Mouse (Mus musculus): ENCODE measurements around the gene Syt1. TPM values are rescaled to one million over a fixed set of nuclear protein-coding genes. Genes with fewer than 3 reads are reported as not detected.
A peak's percentile ranks its signal among the peaks of the same experiment; 100 is the strongest.

The Syt1 gene
- polyA plus RNA-seq, 1 experiment from 2014 or later, result 0.72 TPM

- no peak overlapping the region for H3K4me3 ChIP-seq
- H3K27me3 ChIP-seq (replicated peaks), result no peaks in the 10 kb centered on the region
- peak overlapping the region; percentile 45; the same call in 1 of the 2 replicates for H3K27ac ChIP-seq (replicated peaks)
- ATAC-seq (ENCODE audit: extremely low read depth, insufficient number of reproducible peaks, low FRiP score, low TSS enrichment), result peak; percentile 49; the same call in 1 of the 2 replicates
- peaks cover 21% of the 10 kb centered on the region for H3K4me1 ChIP-seq
- H3K9ac ChIP-seq, result no peak overlapping the region
- peak overlapping the region; percentile 42 for H3K4me2 ChIP-seq
- WGBS, result 24% methylated on average over 14 of the region's 14 CpGs
- H3K36me3 ChIP-seq, result no peaks in the 10 kb centered on the region
- no peaks in the 10 kb centered on the region for H3K9me3 ChIP-seq
Measured at GRCm38 (mm10) chr10:108679675-108680390, 330.9 kb downstream of the Syt1 start.

DNA sequence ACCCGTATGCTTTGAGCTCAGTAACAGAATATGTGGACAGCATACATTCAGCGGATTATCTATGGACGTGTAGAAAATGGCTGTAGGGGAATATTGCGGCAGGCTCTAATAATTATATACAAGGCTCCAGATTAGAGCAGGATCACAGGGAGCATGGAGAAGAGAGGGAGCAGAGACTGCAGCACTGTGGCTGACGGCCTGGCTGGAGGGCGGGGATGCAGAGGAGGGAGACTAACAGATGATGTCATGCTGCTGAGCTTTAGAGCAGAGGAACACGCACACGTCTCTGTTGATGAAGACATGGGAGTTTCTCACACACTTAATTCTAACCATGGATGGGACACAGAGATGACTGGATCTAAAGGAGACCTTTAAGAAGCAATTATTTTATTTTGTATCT is 333.7 kb downstream of the Syt1 start:
- H3K9me3 ChIP-seq, result no peaks in the 10 kb centered on the region
- ATAC-seq (ENCODE audit: extremely low read depth, insufficient number of reproducible peaks, low FRiP score, low TSS enrichment), result no peak
- H3K9ac ChIP-seq, result no peak overlapping the region
- H3K4me1 ChIP-seq, result peaks cover 21% of the 10 kb centered on the region
- H3K4me2 ChIP-seq, result no peak overlapping the region
- no peak overlapping the region for H3K4me3 ChIP-seq
- WGBS, result 69% methylated on average over 8 of the region's 8 CpGs
- no peaks in the 10 kb centered on the region for H3K36me3 ChIP-seq
- H3K27ac ChIP-seq (replicated peaks), result no peak overlapping the region
- no peaks in the 10 kb centered on the region for H3K27me3 ChIP-seq (replicated peaks)

GRCm38 (mm10) chr10:108668944-108669343 is 341.8 kb downstream of the Syt1 start:
- Histone ChIP-seq H3K4me1 (no peaks in the 10 kb centered on the region; the same call in 1 of the 2 replicates), H3K36me3 (no peaks in the 10 kb centered on the region), H3K27ac (replicated peaks) (no peak overlapping the region), H3K9me3 (no peaks in the 10 kb centered on the region), H3K4me2 (no peak overlapping the region), H3K4me3 (no peak overlapping the region), H3K27me3 (replicated peaks) (no peaks in the 10 kb centered on the region), H3K9ac (no peak overlapping the region)
- ATAC-seq (ENCODE audit: extremely low read depth, insufficient number of reproducible peaks, low FRiP score, low TSS enrichment), result no peak
- 78% methylated on average over 3 of the region's 3 CpGs for WGBS

DNA sequence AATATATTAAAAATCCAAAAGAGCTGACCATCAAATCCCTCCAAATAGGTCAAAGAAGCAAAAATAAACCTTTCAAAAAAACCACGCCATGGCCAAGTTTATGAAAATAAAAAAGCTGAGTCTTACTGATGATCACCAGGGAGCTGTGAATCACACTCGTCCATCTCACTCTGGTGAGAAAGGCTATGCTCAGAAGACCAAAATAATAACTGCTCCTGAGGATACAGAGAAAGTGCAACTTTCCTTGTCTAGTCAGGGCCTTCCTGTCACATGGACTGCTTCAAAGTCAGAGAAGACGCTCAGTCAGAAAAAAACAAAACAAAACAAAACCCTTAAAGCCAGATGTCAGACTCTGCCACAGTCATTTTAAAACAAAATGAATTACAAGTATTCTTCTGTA is 350.5 kb downstream of the Syt1 start:
- Histone ChIP-seq H3K4me2 (no peak overlapping the region), H3K9ac (no peak overlapping the region), H3K4me1 (no peaks in the 10 kb centered on the region), H3K9me3 (no peaks in the 10 kb centered on the region), H3K4me3 (no peak overlapping the region), H3K27ac (replicated peaks) (no peak overlapping the region), H3K36me3 (no peaks in the 10 kb centered on the region), H3K27me3 (replicated peaks) (no peaks in the 10 kb centered on the region)
- no peak for ATAC-seq (ENCODE audit: extremely low read depth, insufficient number of reproducible peaks, low FRiP score, low TSS enrichment)
- 64% methylated on average over 3 of the region's 3 CpGs for WGBS

DNA sequence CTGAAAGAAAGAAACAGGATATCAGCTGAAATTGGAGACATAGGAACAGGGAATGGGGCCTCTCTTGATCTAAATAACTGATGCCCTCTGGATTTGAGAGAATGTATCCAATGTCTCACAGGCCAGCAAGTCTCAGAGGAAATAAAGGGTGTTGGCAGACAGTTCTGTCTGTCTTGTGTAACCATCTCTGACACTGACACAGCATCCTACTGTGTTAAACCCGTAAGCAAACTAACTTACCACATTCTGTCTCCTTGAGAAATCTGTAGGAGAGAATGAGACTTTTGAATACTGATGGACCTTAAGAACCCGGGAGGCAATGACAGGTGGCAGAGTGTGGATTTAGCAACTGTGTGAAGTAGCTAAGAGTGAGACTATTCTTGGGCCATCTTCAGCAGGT is 352.5 kb downstream of the Syt1 start:
- no peak overlapping the region for H3K27ac ChIP-seq (replicated peaks)
- 64% methylated on average over 2 of the region's 2 CpGs for WGBS
- H3K4me3 ChIP-seq, result no peak overlapping the region

GRCm38 (mm10) chr10:108657669-108658068 is 353.1 kb downstream of the Syt1 start:
- no peaks in the 10 kb centered on the region for H3K27me3 ChIP-seq (replicated peaks)
- H3K9me3 ChIP-seq, result no peaks in the 10 kb centered on the region
- H3K4me1 ChIP-seq, result peaks cover 7% of the 10 kb centered on the region
- no peak overlapping the region for H3K4me3 ChIP-seq
- no peak overlapping the region for H3K9ac ChIP-seq
- no peak overlapping the region for H3K4me2 ChIP-seq
- no peaks in the 10 kb centered on the region for H3K36me3 ChIP-seq
- no peak overlapping the region for H3K27ac ChIP-seq (replicated peaks)
- ATAC-seq (ENCODE audit: extremely low read depth, insufficient number of reproducible peaks, low FRiP score, low TSS enrichment), result no peak

More for the DNA sequence above, 352.5 kb downstream of the Syt1 start:
- H3K4me1 ChIP-seq, result peaks cover under 1% of the 10 kb centered on the region; the same call in 1 of the 2 replicates
- ATAC-seq (ENCODE audit: extremely low read depth, insufficient number of reproducible peaks, low FRiP score, low TSS enrichment), result no peak
- H3K36me3 ChIP-seq, result no peaks in the 10 kb centered on the region
- no peak overlapping the region for H3K4me2 ChIP-seq
- no peaks in the 10 kb centered on the region for H3K27me3 ChIP-seq (replicated peaks)
- no peak overlapping the region for H3K9ac ChIP-seq
- H3K9me3 ChIP-seq, result no peaks in the 10 kb centered on the region

- no peak overlapping the region for H3K27ac ChIP-seq (replicated peaks)
- no peaks in the 10 kb centered on the region for H3K27me3 ChIP-seq (replicated peaks)
- peaks cover 13% of the 10 kb centered on the region for H3K4me1 ChIP-seq
- ATAC-seq (ENCODE audit: extremely low read depth, insufficient number of reproducible peaks, low FRiP score, low TSS enrichment), result no peak
- no peaks in the 10 kb centered on the region for H3K9me3 ChIP-seq
- H3K4me3 ChIP-seq, result no peak overlapping the region
- no peak overlapping the region for H3K9ac ChIP-seq
- H3K4me2 ChIP-seq, result no peak overlapping the region
- 49% methylated on average over 4 of the region's 4 CpGs for WGBS
- no peaks in the 10 kb centered on the region for H3K36me3 ChIP-seq
Measured at GRCm38 (mm10) chr10:108656898-108657297, 353.9 kb downstream of the Syt1 start.

DNA sequence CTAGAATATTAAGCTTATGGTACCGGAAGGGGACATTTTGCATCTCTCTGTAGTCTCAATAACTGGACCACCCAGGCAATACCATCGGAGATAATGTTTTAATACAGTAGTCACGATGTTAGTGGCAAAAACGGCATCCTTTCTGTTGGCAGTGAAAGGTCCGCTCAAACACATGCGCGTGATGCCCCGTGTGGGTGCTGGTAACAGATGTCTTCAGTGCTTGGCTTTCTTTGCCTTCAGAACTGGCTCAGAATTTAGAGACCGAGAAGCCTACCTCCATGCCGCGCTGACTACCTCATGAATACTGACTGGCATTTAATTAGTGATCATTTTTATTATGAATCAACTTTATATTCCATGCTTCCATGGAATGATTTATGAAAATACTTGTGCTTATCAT is 355.7 kb downstream of the Syt1 start:
- no peaks in the 10 kb centered on the region for H3K36me3 ChIP-seq
- peaks cover 26% of the 10 kb centered on the region for H3K4me1 ChIP-seq
- no peak overlapping the region for H3K9ac ChIP-seq
- H3K4me2 ChIP-seq, result no peak overlapping the region
- ATAC-seq (ENCODE audit: extremely low read depth, insufficient number of reproducible peaks, low FRiP score, low TSS enrichment), result no peak
- no peaks in the 10 kb centered on the region for H3K27me3 ChIP-seq (replicated peaks)
- no peaks in the 10 kb centered on the region for H3K9me3 ChIP-seq
- 92% methylated on average over 11 of the region's 11 CpGs for WGBS
- no peak overlapping the region for H3K27ac ChIP-seq (replicated peaks)
- no peak overlapping the region for H3K4me3 ChIP-seq

GRCm38 (mm10) chr10:108652831-108653230 is 358.0 kb downstream of the Syt1 start:
- Histone ChIP-seq H3K4me3 (no peak overlapping the region), H3K27me3 (replicated peaks) (no peaks in the 10 kb centered on the region), H3K4me2 (no peak overlapping the region), H3K9ac (no peak overlapping the region), H3K9me3 (no peaks in the 10 kb centered on the region), H3K27ac (replicated peaks) (no peak overlapping the region), H3K36me3 (no peaks in the 10 kb centered on the region), H3K4me1 (peaks cover 26% of the 10 kb centered on the region)
- WGBS, result 35% methylated on average over 8 of the region's 8 CpGs
- ATAC-seq (ENCODE audit: extremely low read depth, insufficient number of reproducible peaks, low FRiP score, low TSS enrichment), result no peak

DNA sequence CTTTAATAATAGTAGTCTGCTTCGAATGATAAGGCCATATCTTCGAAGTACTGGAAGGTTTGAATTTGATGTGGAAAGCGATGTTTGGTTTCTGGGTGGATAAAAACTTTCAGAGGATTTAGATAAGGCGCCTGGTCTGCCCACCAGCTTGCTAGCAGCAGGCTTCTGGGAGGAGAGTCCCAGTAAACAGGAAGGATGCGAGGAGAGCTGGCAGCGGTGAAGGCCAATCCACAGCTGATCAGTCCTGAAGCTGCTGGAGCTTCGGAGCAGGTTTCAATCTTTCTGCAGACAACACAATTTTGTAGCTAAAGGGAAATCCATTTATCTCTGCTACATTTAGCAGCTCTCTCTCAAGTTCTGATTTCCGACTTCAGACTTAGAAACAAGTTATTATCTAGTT is 358.7 kb downstream of the Syt1 start:
- no peak overlapping the region for H3K9ac ChIP-seq
- no peak overlapping the region for H3K4me2 ChIP-seq
- no peak for ATAC-seq (ENCODE audit: extremely low read depth, insufficient number of reproducible peaks, low FRiP score, low TSS enrichment)
- H3K9me3 ChIP-seq, result no peaks in the 10 kb centered on the region
- no peaks in the 10 kb centered on the region for H3K27me3 ChIP-seq (replicated peaks)
- H3K27ac ChIP-seq (replicated peaks), result no peak overlapping the region
- WGBS, result 44% methylated on average over 8 of the region's 8 CpGs
- no peak overlapping the region for H3K4me3 ChIP-seq
- peaks cover 26% of the 10 kb centered on the region for H3K4me1 ChIP-seq
- no peaks in the 10 kb centered on the region for H3K36me3 ChIP-seq

- H3K4me2 ChIP-seq, result no peak overlapping the region
- WGBS, result 72% methylated on average over 7 of the region's 7 CpGs
- peaks cover 26% of the 10 kb centered on the region for H3K4me1 ChIP-seq
- no peak overlapping the region for H3K9ac ChIP-seq
- ATAC-seq (ENCODE audit: extremely low read depth, insufficient number of reproducible peaks, low FRiP score, low TSS enrichment), result no peak
- no peak overlapping the region for H3K27ac ChIP-seq (replicated peaks)
- H3K9me3 ChIP-seq, result no peaks in the 10 kb centered on the region
- H3K36me3 ChIP-seq, result no peaks in the 10 kb centered on the region
- H3K27me3 ChIP-seq (replicated peaks), result no peaks in the 10 kb centered on the region
- no peak overlapping the region for H3K4me3 ChIP-seq
Measured at GRCm38 (mm10) chr10:108649174-108649573, 361.6 kb downstream of the Syt1 start.

- ATAC-seq (ENCODE audit: extremely low read depth, insufficient number of reproducible peaks, low FRiP score, low TSS enrichment), result no peak
- Histone ChIP-seq H3K9ac (no peak overlapping the region), H3K27me3 (replicated peaks) (no peaks in the 10 kb centered on the region), H3K4me3 (no peak overlapping the region), H3K4me2 (no peak overlapping the region), H3K27ac (replicated peaks) (no peak overlapping the region), H3K36me3 (no peaks in the 10 kb centered on the region), H3K9me3 (no peaks in the 10 kb centered on the region), H3K4me1 (no peaks in the 10 kb centered on the region)
- 63% methylated on average over 5 of the region's 5 CpGs for WGBS
Measured at GRCm38 (mm10) chr10:108643915-108644314, 366.9 kb downstream of the Syt1 start.

Measured in heart, embryonic 13.5 days (tissue).